Mouse (Mus musculus) lung, postnatal 14 days (tissue): ENCODE measurements around the gene Slc22a23.

ENCODE experiments used
- DNase-seq: peaks from one replicate; pipeline ENCODE4 v3.0.0; 2021

Slc22a23 gene

DNA sequence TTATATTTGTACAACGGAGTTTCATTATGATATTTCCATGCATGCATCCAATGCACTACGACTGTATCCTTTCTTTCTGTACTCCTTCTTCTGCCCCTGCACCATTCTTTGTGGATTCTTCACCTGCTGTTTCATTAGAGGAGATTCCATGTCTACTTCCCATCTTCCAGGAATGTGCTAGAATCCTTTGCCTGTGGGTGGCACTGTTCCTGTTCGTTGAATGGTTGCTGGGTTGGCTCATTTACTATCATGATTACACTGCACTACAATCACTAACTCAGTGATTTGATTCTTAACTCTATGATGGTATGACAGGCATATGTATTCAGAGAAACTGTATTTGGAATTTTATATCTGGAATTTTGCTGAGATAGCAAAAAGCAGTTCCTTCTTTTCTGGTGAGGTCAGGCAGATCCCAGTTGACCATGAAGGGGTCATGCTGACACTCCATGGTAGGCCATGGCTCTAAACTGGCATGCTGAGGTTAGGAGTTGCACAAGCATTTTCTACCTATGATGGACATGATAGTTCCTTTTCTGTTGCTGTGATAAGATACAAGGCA, 187.3 kb downstream of the Slc22a23 start:
- no peak for DNase-seq

- no peak for DNase-seq
These were observed 188.2 kb downstream of the Slc22a23 start for GRCm38 (mm10) chr13:34156840-34157185.

DNA sequence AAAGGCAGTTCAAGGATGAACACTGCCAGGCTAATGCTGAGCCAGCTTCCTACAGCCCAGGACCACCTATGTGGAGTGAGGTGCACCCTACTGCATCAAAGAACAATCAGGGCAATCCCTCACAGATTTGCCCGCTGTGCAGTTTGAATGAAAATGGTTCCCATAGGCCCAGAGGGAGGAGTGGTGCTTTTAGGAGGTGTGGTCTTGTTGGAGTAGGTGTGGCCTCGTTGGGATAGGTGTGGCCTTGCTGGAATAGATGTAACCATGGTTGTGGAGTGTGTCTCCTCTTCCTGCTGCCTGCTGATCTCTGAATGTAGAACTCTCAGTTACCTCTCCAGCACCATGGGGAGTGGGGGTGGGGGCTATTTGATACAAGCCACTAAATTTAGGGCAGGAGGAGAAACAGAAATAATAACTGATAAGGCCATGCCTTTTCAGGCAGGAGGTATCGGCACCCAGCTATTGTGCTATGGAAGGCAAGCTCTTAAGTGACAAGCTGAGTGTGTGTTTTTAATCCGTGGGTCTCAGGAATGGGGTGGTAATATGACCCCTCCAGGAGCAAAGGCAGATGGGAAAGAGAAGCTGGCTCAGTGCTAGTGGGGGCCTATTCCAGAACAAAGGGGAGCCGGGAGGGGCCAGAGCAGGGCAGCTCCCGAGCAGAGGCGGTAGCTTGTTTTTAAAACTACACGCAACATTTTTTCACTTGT, 188.7 kb downstream of the Slc22a23 start:
- no peak for DNase-seq

DNA sequence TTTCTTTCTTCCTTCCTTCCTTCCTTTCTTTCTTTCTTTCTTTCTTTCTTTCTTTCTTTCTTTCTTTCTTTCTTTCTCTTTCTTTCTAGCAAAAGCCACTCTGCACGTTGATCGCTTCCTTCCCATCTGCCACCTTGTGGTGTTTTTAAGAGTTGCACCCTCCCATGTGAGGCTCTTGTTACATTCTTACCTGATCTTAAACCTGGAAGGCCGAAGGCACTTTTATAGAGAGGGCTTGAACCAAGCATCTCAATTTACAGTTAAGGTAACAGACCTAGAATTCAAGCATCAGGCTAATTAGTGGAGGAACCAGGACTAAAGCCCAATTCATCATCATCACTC, 190.1 kb downstream of the Slc22a23 start:
- DNase-seq: peak; percentile 81

- peak; percentile 82 for DNase-seq
These were observed 190.6 kb downstream of the Slc22a23 start for GRCm38 (mm10) chr13:34154217-34154930.

GRCm38 (mm10) chr13:34153254-34154011, 191.5 kb downstream of the Slc22a23 start:
- no peak for DNase-seq

DNA sequence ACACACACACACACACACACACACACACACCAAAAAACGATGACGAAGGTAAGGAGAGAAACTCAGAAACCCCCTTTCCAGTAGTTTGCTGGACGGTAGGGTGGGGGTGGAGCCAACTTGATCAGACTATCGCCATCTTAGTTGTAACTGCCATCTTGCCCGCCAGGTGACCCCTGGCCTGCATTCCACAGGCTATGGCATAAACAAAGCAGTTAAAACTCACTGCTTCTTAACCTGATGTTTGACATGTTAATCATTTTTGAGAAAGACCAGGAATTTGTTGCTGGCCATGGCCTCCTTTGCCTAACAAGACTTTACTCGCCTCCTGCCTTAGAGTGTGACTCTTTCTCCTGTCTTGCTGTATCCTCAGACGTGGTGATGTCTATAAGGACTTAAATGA, 192.3 kb downstream of the Slc22a23 start:
- DNase-seq: no peak

- no peak for DNase-seq
These were observed 193.6 kb downstream of the Slc22a23 start for GRCm38 (mm10) chr13:34151425-34151824.

GRCm38 (mm10) chr13:34150271-34151027, 194.5 kb downstream of the Slc22a23 start:
- no peak for DNase-seq

GRCm38 (mm10) chr13:34149463-34150176, 195.4 kb downstream of the Slc22a23 start:
- DNase-seq: no peak

DNA sequence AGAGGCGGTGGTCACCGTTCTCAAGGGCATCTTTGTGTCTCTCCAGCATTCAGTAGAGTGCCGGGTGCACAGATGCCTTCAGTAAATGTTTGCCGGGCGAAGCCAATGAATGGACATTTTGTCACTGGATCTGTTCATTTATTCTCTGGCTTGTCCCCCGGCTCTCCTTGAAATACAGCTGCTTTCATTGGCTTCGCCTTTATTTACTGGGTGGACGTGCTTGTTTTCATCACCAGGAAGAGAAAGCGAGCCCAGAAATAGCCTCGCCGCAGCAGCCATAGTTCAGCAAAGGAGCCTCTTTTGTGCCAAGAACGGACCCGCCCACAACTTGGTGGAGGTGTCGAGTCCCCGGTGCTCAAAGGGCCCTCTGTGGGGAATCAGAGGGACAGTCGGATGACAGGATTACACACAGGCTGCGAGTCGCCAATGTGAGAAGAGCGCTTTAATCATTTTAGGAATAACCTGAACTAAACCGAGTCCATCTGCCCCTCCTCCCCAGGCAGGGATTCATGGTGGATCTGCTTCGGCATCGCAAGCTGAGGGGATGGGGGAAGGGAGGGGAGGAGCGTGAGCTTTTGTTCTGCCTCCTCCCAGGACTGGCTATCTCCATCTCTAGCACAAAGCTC, 196.1 kb downstream of the Slc22a23 start:
- DNase-seq: peak; percentile 52

GRCm38 (mm10) chr13:34148181-34148580, 196.8 kb downstream of the Slc22a23 start:
- no peak for DNase-seq

GRCm38 (mm10) chr13:34146916-34147315, 198.1 kb downstream of the Slc22a23 start:
- no peak for DNase-seq

- no peak for DNase-seq
These were observed 201.6 kb downstream of the Slc22a23 start for GRCm38 (mm10) chr13:34143389-34143788.

DNA sequence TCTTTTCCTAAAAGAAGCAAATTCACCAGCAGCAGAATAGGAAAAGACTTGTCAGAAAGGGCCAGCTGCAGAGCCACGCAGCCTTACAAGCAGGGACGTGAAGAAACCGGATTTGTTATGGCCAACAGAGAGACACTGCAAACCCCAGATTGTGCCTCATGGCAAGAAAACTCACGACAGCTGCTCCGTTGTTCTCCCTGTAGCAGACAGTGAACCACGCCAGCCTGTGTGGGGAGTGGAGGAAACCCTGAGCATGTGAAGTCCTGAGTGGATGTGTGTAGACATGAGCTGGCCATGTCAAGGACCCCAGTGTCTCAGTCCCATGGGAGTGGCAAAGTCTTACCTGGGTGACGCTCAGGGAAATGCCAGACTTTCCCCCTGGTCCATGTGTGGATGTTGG, 208.4 kb downstream of the Slc22a23 start:
- no peak for DNase-seq

GRCm38 (mm10) chr13:34134276-34134675, 210.7 kb downstream of the Slc22a23 start:
- no peak for DNase-seq

DNA sequence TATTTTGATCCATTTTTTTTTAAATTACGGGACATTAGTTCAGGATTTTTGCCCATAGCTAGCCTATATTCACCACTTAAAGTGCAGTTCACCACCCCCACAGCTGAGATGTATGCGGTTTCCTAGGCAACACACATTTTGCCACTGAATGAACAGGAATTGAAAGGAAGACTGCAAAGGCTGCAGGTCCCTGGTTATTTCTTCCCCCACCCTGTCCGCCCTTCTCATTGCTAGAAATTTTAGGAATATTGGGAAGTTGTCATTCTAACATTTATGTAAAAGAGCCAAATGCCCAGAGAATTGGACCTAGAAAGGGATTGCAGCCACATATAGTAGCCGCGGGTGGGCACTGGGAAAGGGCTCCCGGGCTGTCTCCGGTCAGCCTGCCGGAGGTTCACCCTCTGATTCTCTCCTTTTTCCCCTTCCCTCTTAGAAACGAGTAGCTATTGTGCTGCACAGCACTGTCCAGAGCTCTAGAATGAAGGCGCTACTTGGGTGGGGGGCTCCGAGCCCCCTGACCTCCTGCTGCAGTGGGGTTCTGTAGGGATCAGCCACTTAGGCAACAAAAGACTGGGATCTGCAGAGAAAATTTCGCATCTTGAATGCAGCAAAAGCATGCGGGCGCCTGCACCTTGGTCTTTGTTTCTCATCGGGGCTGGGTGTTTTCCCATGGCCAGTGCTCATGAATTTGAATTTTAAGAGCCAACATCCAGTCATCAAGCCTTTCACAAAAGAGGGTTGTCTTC, 211.5 kb downstream of the Slc22a23 start:
- DNase-seq: no peak

GRCm38 (mm10) chr13:34132875-34133274, 212.1 kb downstream of the Slc22a23 start:
- no peak for DNase-seq

GRCm38 (mm10) chr13:34132299-34132698, 212.7 kb downstream of the Slc22a23 start:
- no peak for DNase-seq

- no peak for DNase-seq
These were observed 213.3 kb downstream of the Slc22a23 start for GRCm38 (mm10) chr13:34131708-34132060.
